Mouse (Mus musculus): ENCODE measurements around the gene Rraga. TPM values are rescaled to one million over a fixed set of nuclear protein-coding genes. Genes with fewer than 3 reads are reported as not detected.

The Rraga gene
- total and polyA plus RNA-seq, 3 experiments: 9.6 to 182 (median 68.7) TPM

DNA sequence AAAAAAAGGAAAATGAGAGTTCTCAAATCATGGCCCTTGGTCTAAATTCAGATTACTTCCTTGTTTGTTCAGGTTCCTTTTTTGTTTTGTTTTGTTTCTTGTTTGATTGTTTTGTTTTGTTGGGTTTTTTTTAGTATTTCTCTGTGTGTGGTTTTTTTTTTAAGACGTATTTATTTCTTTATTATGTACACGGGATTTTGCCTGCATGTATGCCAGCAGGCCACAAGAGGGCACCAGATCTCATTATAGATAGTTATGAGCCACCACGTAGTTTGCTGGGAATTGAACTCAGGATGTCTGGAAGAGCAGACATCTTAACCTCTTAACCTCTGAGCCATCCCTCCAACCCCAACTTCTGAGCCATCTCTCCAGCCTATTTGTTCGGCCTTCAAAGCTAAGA, 37.5 kb upstream of the Rraga start (continued):
- TF ChIP-seq KAT2A (conservative IDR thresholded peaks at IDR 0.05; ENCODE audit: low read depth, low read length): no peak
- no peak for TF ChIP-seq ETS1 (IDR thresholded peaks at IDR 0.05; ENCODE audit: low read depth, low read length)
- no peak for TF ChIP-seq JUND (IDR thresholded peaks at IDR 0.05; ENCODE audit: low read depth, low read length)
- no peak for TF ChIP-seq UBTF (IDR thresholded peaks at IDR 0.05; ENCODE audit: borderline replicate concordance, insufficient read depth, low read depth, low read length)
- no peak for TF ChIP-seq CHD1 (IDR thresholded peaks at IDR 0.05; ENCODE audit: low read depth, low read length)
- TF ChIP-seq MAFK (IDR thresholded peaks at IDR 0.05; ENCODE audit: borderline replicate concordance, low read depth, low read length): no peak
- TF ChIP-seq POLR2AphosphoS2 (IDR thresholded peaks at IDR 0.05; ENCODE audit: low read length): no peak
- TF ChIP-seq MYB (IDR thresholded peaks at IDR 0.05; ENCODE audit: low read depth, low read length): no peak
- TF ChIP-seq SIN3A (IDR thresholded peaks at IDR 0.05; ENCODE audit: low read length): no peak
- TF ChIP-seq ELF1 (IDR thresholded peaks at IDR 0.05; ENCODE audit: low read depth, low read length): no peak
- no peak for TF ChIP-seq MEF2A (IDR thresholded peaks at IDR 0.05; ENCODE audit: extremely low read depth, insufficient replicate concordance, low read depth, low read length, poor library complexity, severe bottlenecking)
- no peak for TF ChIP-seq EP300 (IDR thresholded peaks at IDR 0.05; ENCODE audit: low read depth in 1 of 2, low read length in 2 of 2)
- TF ChIP-seq TAL1 (IDR thresholded peaks at IDR 0.05; ENCODE audit: low read length): no peak
- TF ChIP-seq ZMIZ1 (IDR thresholded peaks at IDR 0.05; ENCODE audit: low read depth, low read length): no peak
- TF ChIP-seq HCFC1 (IDR thresholded peaks at IDR 0.05; ENCODE audit: low read depth, low read length): no peak
- TF ChIP-seq RCOR1 (IDR thresholded peaks at IDR 0.05; ENCODE audit: low read depth, low read length): no peak
- TF ChIP-seq MYC (IDR thresholded peaks at IDR 0.05; ENCODE audit: low read depth, low read length): no peak
- TF ChIP-seq TBP (IDR thresholded peaks at IDR 0.05; ENCODE audit: low read depth, low read length): no peak
- no peak for TF ChIP-seq NELFE (IDR thresholded peaks at IDR 0.05; ENCODE audit: low read depth, low read length)
- TF ChIP-seq MAX (IDR thresholded peaks at IDR 0.05; ENCODE audit: low read length): no peak
- peak; percentile 87 for TF ChIP-seq SMC3 (IDR thresholded peaks at IDR 0.05; ENCODE audit: low read depth, low read length)
- no peak for TF ChIP-seq MXI1 (IDR thresholded peaks at IDR 0.05; ENCODE audit: low read depth, low read length)
- no peak for TF ChIP-seq CHD2 (IDR thresholded peaks at IDR 0.05; ENCODE audit: low read length)

DNA sequence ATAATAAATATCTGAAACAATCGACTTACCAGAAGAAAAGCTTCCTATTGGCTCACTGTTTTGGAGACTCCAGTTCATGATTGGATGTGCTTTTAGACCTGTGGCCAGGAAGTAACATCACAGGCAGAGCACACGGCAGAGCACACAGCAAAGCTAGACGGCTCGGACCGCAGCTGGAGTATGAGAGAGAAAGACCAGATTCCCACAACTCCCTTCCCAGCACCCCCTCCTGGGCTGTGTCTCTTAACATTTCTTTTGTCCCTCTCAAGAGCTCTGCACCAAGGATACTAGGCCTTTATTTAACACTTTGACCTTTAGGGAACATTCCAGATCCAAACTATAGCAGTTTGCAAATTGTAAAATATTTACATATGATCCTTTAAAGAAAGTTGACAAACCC, 36.5 kb upstream of the Rraga start:
- H3K9ac ChIP-seq (ENCODE audit: control insufficient read depth, low read depth, low read length, poor library complexity, severe bottlenecking): no peak overlapping the region
- H3K27ac ChIP-seq (ENCODE audit: control insufficient read depth, low read depth, low read length): no peak overlapping the region
- no peaks in the 10 kb centered on the region for H3K9me3 ChIP-seq (replicated peaks; ENCODE audit: insufficient read depth, low read length)
- no peaks in the 10 kb centered on the region for H3K79me2 ChIP-seq (ENCODE audit: control insufficient read depth, insufficient read depth, low read length, poor library complexity)
- no peak overlapping the region for H3K4me3 ChIP-seq (ENCODE audit: control insufficient read depth in 1 of 2, insufficient read depth in 1 of 2, low read depth in 2 of 2, low read length in 2 of 2)
- H3K4me1 ChIP-seq (ENCODE audit: control insufficient read depth in 1 of 2, insufficient read depth in 2 of 2, low read length in 2 of 2): peaks cover 0 to 3% of the 10 kb centered on the region in 2 experiments; a peak in 1 of 4 replicates
- TF ChIP-seq UBTF (IDR thresholded peaks at IDR 0.05; ENCODE audit: borderline replicate concordance, insufficient read depth, low read depth, low read length) (no peak), USF2 (IDR thresholded peaks at IDR 0.05; ENCODE audit: borderline replicate concordance in 1 of 2, insufficient read depth in 1 of 2, low read depth in 1 of 2, low read length in 2 of 2) (no peak), ZNF384 (IDR thresholded peaks at IDR 0.05; ENCODE audit: low read depth, low read length) (no peak)
- no peak for DNase-seq (ENCODE audit: low read depth, low spot score)
- H3K27me3 ChIP-seq (ENCODE audit: control insufficient read depth in 1 of 2, insufficient read depth in 2 of 2, low read length in 2 of 2): peaks cover 0 to 10% of the 10 kb centered on the region in 2 experiments; a peak in 2 of 4 replicates
- H3K36me3 ChIP-seq (ENCODE audit: control insufficient read depth in 1 of 2, insufficient read depth in 2 of 2, low read length in 2 of 2): no peaks in the 10 kb centered on the region

Measured in MEL (cell line).